Mouse (Mus musculus) cerebellum, adult 2 months (tissue): ENCODE results near the gene Ank3.

ENCODE experiments used
- CTCF ChIP-seq: fragments of 200-500 bp; IDR thresholded peaks from 2 replicates; pipeline ENCODE4 v1.5.1; 2011; ENCODE audit warnings: low read depth, mild to moderate bottlenecking, control low read depth, low read length, moderate library complexity, borderline replicate concordance; ENCODE audit not compliant: insufficient read depth
- POLR2A ChIP-seq: fragments of 200-500 bp; IDR thresholded peaks from 2 replicates; pipeline ENCODE4 v1.6.1; 2011; ENCODE audit warnings: low read length, control low read depth, borderline replicate concordance; ENCODE audit not compliant: insufficient read depth

- no peak for TF ChIP-seq CTCF
- TF ChIP-seq POLR2A, result no peak
These were observed 491.9 kb downstream of the Ank3 start for GRCm38 (mm10) chr10:69890389-69890985.
